Mouse (Mus musculus): ENCODE measurements around the gene Tgtp2.
"Not testable (repeated sequence)": the region's sequence is repeated elsewhere in the genome, so short reads cannot be mapped to it uniquely, and the experiment has no call there.

Gene Tgtp2

GRCm38 (mm10) chr11:49051093-49051891, 12.7 kb downstream of the Tgtp2 start, which contains the start of gene 9930111J21Rik2:
Gene 9930111J21Rik2 (minus strand): TSS chr11:49051242.
- in situ Hi-C loops (cut with MboI; ENCODE audit: low pct_unique_long_range_greater_than_20kb in 1 of 2, low sequenced_read_pairs in 2 of 2, unreplicated experiment in 1 of 2): not testable (repeated sequence)

- in situ Hi-C loops (cut with MboI; ENCODE audit: low pct_unique_long_range_greater_than_20kb in 1 of 2, low sequenced_read_pairs in 2 of 2, unreplicated experiment in 1 of 2): not testable (repeated sequence)
These were observed 13.9 kb downstream of the Tgtp2 start for GRCm38 (mm10) chr11:49050064-49050463.

GRCm38 (mm10) chr11:49012074-49012473, 51.9 kb downstream of the Tgtp2 start:
- in situ Hi-C loops (cut with MboI; ENCODE audit: low pct_unique_long_range_greater_than_20kb in 1 of 2, low sequenced_read_pairs in 2 of 2, unreplicated experiment in 1 of 2): not testable (repeated sequence)

All from mouse embryonic stem cell (cell line).